Mouse (Mus musculus): Measurements from ENCODE around the gene Timeless. TPM values are rescaled to one million over a fixed set of nuclear protein-coding genes. Genes with fewer than 3 reads are reported as not detected.
"Not testable (repeated sequence)": the region's sequence is repeated elsewhere in the genome, so short reads cannot be mapped to it uniquely, and the experiment has no call there.

The Timeless gene
- polyA plus RNA-seq, 1 experiment: 4.9 TPM

GRCm38 (mm10) chr10:128282886-128283450 is 51.1 kb downstream of the Timeless start:
- no peak for TF ChIP-seq POLR2A (IDR thresholded peaks at IDR 0.05; ENCODE audit: insufficient read length, low read depth)
- TF ChIP-seq MYOG (IDR thresholded peaks at IDR 0.05; ENCODE audit: control insufficient read depth in 1 of 3, insufficient read depth in 1 of 3, insufficient read length in 2 of 3, low read depth in 2 of 3): no peak
- TF ChIP-seq REST (IDR thresholded peaks at IDR 0.05; ENCODE audit: insufficient read depth, insufficient read length): no peak
- TF ChIP-seq TCF3 (IDR thresholded peaks at IDR 0.05; ENCODE audit: insufficient read length, low read depth): no peak
- TF ChIP-seq E2F4 (IDR thresholded peaks at IDR 0.05; ENCODE audit: insufficient read depth): no peak
- TF ChIP-seq USF1 (IDR thresholded peaks at IDR 0.05; ENCODE audit: low read depth): no peak
- TF ChIP-seq POLR2AphosphoS2 (IDR thresholded peaks at IDR 0.05; ENCODE audit: insufficient read length, low read depth): no peak
- no peak for TF ChIP-seq MYOD1 (IDR thresholded peaks at IDR 0.05; ENCODE audit: control insufficient read depth in 1 of 3, insufficient read length in 2 of 3, low read depth in 2 of 3)
- no peak for TF ChIP-seq CEBPB (IDR thresholded peaks at IDR 0.05; ENCODE audit: insufficient read depth, poor library complexity, severe bottlenecking)
- TF ChIP-seq SRF (IDR thresholded peaks at IDR 0.05; ENCODE audit: control insufficient read depth, insufficient read length, low read depth): no peak
- no peak for TF ChIP-seq TCF12 (IDR thresholded peaks at IDR 0.05; ENCODE audit: insufficient read depth, poor library complexity, severe bottlenecking)

DNA sequence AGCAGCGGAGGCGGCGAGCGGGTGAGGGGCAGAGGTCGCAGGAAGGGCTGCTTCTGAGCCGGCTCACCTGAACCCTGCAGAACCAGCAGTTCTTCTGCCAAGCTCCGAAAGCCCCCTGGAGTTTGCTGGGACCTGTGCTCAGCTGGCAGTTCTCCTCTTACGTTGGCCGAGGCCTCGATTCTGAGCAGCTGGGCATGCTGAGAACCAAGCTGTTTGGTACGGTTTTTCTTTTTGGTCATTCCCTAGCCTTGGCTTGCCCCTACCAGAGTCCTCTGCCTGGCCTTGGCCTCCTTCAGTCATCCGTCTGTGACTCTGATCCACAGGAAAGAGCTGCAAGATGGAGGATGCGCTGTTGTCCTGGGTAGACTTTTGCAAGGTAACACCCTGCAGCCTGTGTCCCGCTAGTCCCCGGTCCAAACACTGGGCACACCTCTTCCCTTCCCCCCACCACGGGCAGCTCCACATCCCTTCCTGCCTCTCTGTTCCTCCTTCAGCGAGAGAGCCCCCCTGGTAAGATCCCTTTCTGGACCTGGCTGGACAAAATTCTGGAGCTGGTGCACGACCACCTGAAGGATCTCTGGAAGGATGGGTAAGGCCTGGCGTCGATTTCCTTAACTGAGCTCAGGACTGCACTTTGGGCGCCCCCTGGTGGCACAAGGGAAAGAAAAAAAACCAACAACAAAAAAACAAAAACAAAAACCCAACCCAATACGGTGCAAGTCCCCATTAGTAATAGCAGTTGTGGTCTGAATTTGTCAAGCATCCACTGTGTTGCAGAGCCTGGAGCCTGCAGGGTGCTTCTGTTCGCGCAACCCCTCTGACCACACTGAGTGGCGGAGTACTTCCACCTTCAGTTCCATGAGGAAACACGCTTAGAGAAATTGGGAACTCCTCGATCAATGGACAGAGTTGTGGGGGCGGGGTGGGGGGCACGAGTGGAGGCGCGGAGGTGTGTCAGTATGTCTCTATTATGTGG is 52.0 kb downstream of the Timeless start:
- no peaks in the 10 kb centered on the region for H3K27me3 ChIP-seq (ENCODE audit: control insufficient read depth, insufficient read depth, insufficient read length)
- no peak for TF ChIP-seq POLR2AphosphoS2 (IDR thresholded peaks at IDR 0.05; ENCODE audit: insufficient read length, low read depth)
- TF ChIP-seq E2F4 (IDR thresholded peaks at IDR 0.05; ENCODE audit: insufficient read depth): no peak
- no peak for TF ChIP-seq REST (IDR thresholded peaks at IDR 0.05; ENCODE audit: insufficient read depth, insufficient read length)
- no peak for TF ChIP-seq MYOD1 (IDR thresholded peaks at IDR 0.05; ENCODE audit: control insufficient read depth in 1 of 3, insufficient read length in 2 of 3, low read depth in 2 of 3)
- TF ChIP-seq TCF12 (IDR thresholded peaks at IDR 0.05; ENCODE audit: insufficient read depth, poor library complexity, severe bottlenecking): no peak
- TF ChIP-seq TCF3 (IDR thresholded peaks at IDR 0.05; ENCODE audit: insufficient read length, low read depth): no peak
- TF ChIP-seq CEBPB (IDR thresholded peaks at IDR 0.05; ENCODE audit: insufficient read depth, poor library complexity, severe bottlenecking): no peak
- no peak for TF ChIP-seq MYOG (IDR thresholded peaks at IDR 0.05; ENCODE audit: control insufficient read depth in 1 of 3, insufficient read depth in 1 of 3, insufficient read length in 2 of 3, low read depth in 2 of 3)
- no peak for TF ChIP-seq MAX (IDR thresholded peaks at IDR 0.05; ENCODE audit: low read depth)
- TF ChIP-seq POLR2A (IDR thresholded peaks at IDR 0.05; ENCODE audit: insufficient read length, low read depth): no peak
- TF ChIP-seq SRF (IDR thresholded peaks at IDR 0.05; ENCODE audit: control insufficient read depth, insufficient read length, low read depth): no peak
- no peak for TF ChIP-seq USF1 (IDR thresholded peaks at IDR 0.05; ENCODE audit: low read depth)
- H3K4me2 ChIP-seq (ENCODE audit: low read depth): no peak overlapping the region
- no peaks in the 10 kb centered on the region for H3K79me2 ChIP-seq (ENCODE audit: control insufficient read depth, insufficient read depth)
- no peak overlapping the region for H3ac ChIP-seq (ENCODE audit: control insufficient read depth, insufficient read length)
- no peak overlapping the region for H3K4me3 ChIP-seq
- H3K36me3 ChIP-seq (ENCODE audit: control insufficient read depth, insufficient read depth): peaks cover 13% of the 10 kb centered on the region

More at GRCm38 (mm10) chr10:128282886-128283450, 51.1 kb downstream of the Timeless start:
- peaks cover 15% of the 10 kb centered on the region for H3K36me3 ChIP-seq (ENCODE audit: control insufficient read depth, insufficient read depth)
- no peak overlapping the region for H3K4me2 ChIP-seq (ENCODE audit: low read depth)
- no peak overlapping the region for H3ac ChIP-seq (ENCODE audit: control insufficient read depth, insufficient read length)
- no peak overlapping the region for H3K4me3 ChIP-seq
- no peaks in the 10 kb centered on the region for H3K79me2 ChIP-seq (ENCODE audit: control insufficient read depth, insufficient read depth)
- no peaks in the 10 kb centered on the region for H3K27me3 ChIP-seq (ENCODE audit: control insufficient read depth, insufficient read depth, insufficient read length)

DNA sequence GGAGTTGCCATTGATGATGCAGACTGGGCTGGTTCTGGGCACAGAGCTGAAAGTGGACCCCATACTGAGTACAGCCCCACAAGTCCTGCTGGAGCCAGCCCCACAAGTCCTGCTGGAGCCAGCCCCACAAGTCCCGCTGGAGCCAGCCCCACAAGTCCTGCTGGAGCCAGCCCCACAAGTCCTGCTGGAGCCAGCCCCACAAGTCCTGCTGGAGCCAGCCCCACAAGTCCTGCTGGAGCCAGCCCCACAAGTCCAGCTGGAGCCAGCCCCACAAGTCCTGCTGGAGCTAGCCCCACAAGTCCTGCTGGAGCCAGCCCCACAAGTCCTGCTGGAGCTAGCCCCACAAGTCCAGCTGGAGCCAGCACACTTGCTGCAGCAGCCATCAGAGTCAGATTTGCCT is 58.7 kb downstream of the Timeless start:
- H3K4me2 ChIP-seq (ENCODE audit: low read depth); H3K79me2 ChIP-seq (ENCODE audit: control insufficient read depth, insufficient read depth); H3K36me3 ChIP-seq (ENCODE audit: control insufficient read depth, insufficient read depth); H3K4me3 ChIP-seq; H3ac ChIP-seq (ENCODE audit: control insufficient read depth, insufficient read length); H3K27me3 ChIP-seq (ENCODE audit: control insufficient read depth, insufficient read depth, insufficient read length): not testable (repeated sequence)

DNA sequence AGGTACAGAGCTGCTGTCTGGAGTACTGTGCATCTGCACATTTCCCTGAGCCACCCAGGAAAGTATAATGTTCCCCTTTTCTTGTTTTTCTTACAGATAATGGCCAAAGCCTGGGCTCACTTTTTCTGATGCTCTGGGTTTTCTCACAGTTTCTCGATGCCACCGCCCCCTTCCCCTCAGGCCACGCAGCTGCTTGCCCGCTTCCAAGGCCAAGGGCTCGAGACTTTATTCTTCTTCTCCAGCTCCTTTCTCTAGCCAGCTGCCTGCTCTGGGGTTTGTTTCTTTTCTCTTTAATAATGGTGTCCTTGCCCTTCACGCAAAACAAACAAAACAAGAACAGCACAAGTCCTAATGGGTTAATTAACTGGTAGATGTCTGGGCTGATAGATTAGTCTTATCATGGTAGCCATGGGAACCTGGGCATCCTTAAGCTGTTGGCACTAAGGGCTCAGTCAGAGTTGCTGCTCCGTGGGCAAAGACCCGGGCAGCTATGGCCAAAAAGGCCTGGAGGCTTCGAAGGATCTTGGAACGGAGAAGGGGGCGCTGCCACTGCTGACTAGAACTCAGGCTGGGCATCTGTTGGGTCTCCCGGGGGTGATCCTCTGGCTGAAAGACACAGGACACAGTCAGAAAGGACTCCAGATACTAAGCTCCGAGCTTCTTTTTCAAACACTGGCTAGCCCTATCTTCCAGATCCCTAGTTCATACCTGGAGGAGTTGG is 64.7 kb downstream of the Timeless start:
- Histone ChIP-seq H3K36me3 (ENCODE audit: control insufficient read depth, insufficient read depth) (no peaks in the 10 kb centered on the region), H3K4me2 (ENCODE audit: low read depth) (no peak overlapping the region), H3K4me3 (no peak overlapping the region), H3K27me3 (ENCODE audit: control insufficient read depth, insufficient read depth, insufficient read length) (no peaks in the 10 kb centered on the region), H3K79me2 (ENCODE audit: control insufficient read depth, insufficient read depth) (no peaks in the 10 kb centered on the region), H3ac (ENCODE audit: control insufficient read depth, insufficient read length) (no peak overlapping the region)
- no peak for TF ChIP-seq USF1 (IDR thresholded peaks at IDR 0.05; ENCODE audit: low read depth)
- TF ChIP-seq CEBPB (IDR thresholded peaks at IDR 0.05; ENCODE audit: insufficient read depth, poor library complexity, severe bottlenecking): no peak
- TF ChIP-seq MYOD1 (IDR thresholded peaks at IDR 0.05; ENCODE audit: control insufficient read depth in 1 of 3, insufficient read length in 2 of 3, low read depth in 2 of 3): no peak
- no peak for TF ChIP-seq MYOG (IDR thresholded peaks at IDR 0.05; ENCODE audit: control insufficient read depth in 1 of 3, insufficient read depth in 1 of 3, insufficient read length in 2 of 3, low read depth in 2 of 3)
- TF ChIP-seq SRF (IDR thresholded peaks at IDR 0.05; ENCODE audit: control insufficient read depth, insufficient read length, low read depth): no peak
- TF ChIP-seq TCF12 (IDR thresholded peaks at IDR 0.05; ENCODE audit: insufficient read depth, poor library complexity, severe bottlenecking): no peak
- no peak for TF ChIP-seq POLR2AphosphoS2 (IDR thresholded peaks at IDR 0.05; ENCODE audit: insufficient read length, low read depth)
- no peak for TF ChIP-seq TCF3 (IDR thresholded peaks at IDR 0.05; ENCODE audit: insufficient read length, low read depth)
- no peak for TF ChIP-seq E2F4 (IDR thresholded peaks at IDR 0.05; ENCODE audit: insufficient read depth)
- no peak for TF ChIP-seq MAX (IDR thresholded peaks at IDR 0.05; ENCODE audit: low read depth)
- TF ChIP-seq POLR2A (IDR thresholded peaks at IDR 0.05; ENCODE audit: insufficient read length, low read depth): no peak
- no peak for TF ChIP-seq REST (IDR thresholded peaks at IDR 0.05; ENCODE audit: insufficient read depth, insufficient read length)

Measured in myocyte (in vitro differentiated cells).